Mouse (Mus musculus) lung, adult 2 months (tissue): ENCODE results near the gene Tex45.

Experiments used
- CTCF ChIP-seq: fragments of 200-500 bp; IDR thresholded peaks from 2 replicates; pipeline ENCODE4 v1.5.1; 2011; ENCODE audit warnings: mild to moderate bottlenecking, low read length, control low read depth; ENCODE audit not compliant: insufficient read depth
- POLR2A ChIP-seq: fragments of 200-500 bp; IDR thresholded peaks from 2 replicates; pipeline ENCODE4 v1.6.1; 2011; ENCODE audit warnings: low read depth, mild to moderate bottlenecking, control low read depth, low read length, borderline replicate concordance; ENCODE audit errors: extremely low read depth

GRCm38 (mm10) chr8:3468838-3469237 lies 1.8 kb upstream of the Tex45 start:
- TF ChIP-seq CTCF = no peak
- no peak for TF ChIP-seq POLR2A
